Mouse (Mus musculus): Measurements from ENCODE around the gene Hnrnpf. TPM values are rescaled to one million over a fixed set of nuclear protein-coding genes. Genes with fewer than 3 reads are reported as not detected.
A peak's percentile ranks its signal among the peaks of the same experiment; 100 is the strongest.

Hnrnpf gene
- total and polyA plus RNA-seq, 3 experiments, result 598 to 1,196 (median 790) TPM

- Histone ChIP-seq H3K9ac (ENCODE audit: insufficient read depth, low read depth) (peak overlapping the region; percentile 95), H3K27ac (ENCODE audit: insufficient read depth, low read depth) (peak overlapping the region; percentile 85), H3K9me3 (replicated peaks; ENCODE audit: low read length) (no peaks in the 10 kb centered on the region), H3K36me3 (replicated peaks in 1 of 2; ENCODE audit: control insufficient read depth in 1 of 2, insufficient read depth in 1 of 2, low read length in 1 of 2) (peaks cover 0 to 10% of the 10 kb centered on the region in 2 experiments), H3K4me1 (ENCODE audit: control insufficient read depth in 1 of 2, insufficient read depth in 2 of 2) (peaks cover 7 to 37% of the 10 kb centered on the region in 2 experiments; a peak in 3 of 4 replicates), H3K4me2 (ENCODE audit: insufficient read depth, low read depth, poor library complexity, severe bottlenecking) (no peak overlapping the region), H3K4me3 (replicated peaks in 1 of 3; ENCODE audit: low read depth in 2 of 3, low read length in 2 of 3, poor library complexity in 1 of 3) (peak overlapping the region; percentile 86 to 99 (median 96)), H3K79me2 (replicated peaks; ENCODE audit: control insufficient read depth, extremely low read depth, insufficient read depth, poor library complexity, severe bottlenecking) (peaks cover 88% of the 10 kb centered on the region), H3K27me3 (replicated peaks) (no peaks in the 10 kb centered on the region)
- DNase-seq (ENCODE audit: extremely low read depth), result peak; percentile 97
- dilution Hi-C loops (cut with MboI; ENCODE audit: extremely low pct_ligation_motif_present, extremely low pct_unique_long_range_greater_than_20kb, low sequenced_read_pairs), result no loop called here
- in situ Hi-C loops (cut with MboI; ENCODE audit: low pct_ligation_motif_present, low pct_unique_long_range_greater_than_20kb, low sequenced_read_pairs), result no loop called here
- peak; percentile 74 for TF ChIP-seq NRF1 (IDR thresholded peaks at IDR 0.05; ENCODE audit: low read depth, low read length)
- TF ChIP-seq MAX (IDR thresholded peaks at IDR 0.05; ENCODE audit: low read length), result no peak
- TF ChIP-seq NELFE (IDR thresholded peaks at IDR 0.05; ENCODE audit: low read depth, low read length), result peak; percentile 91
- peak; percentile 71; the same call in 1 of the 2 replicates for TF ChIP-seq KAT2A (IDR thresholded peaks at IDR 0.05; ENCODE audit: insufficient replicate concordance, low read length)
- TF ChIP-seq HCFC1 (IDR thresholded peaks at IDR 0.05; ENCODE audit: low read depth, low read length), result peak; percentile 82
- TF ChIP-seq POLR2A (IDR thresholded peaks at IDR 0.05; ENCODE audit: low read depth, low read length), result peak; percentile 90
- no peak for TF ChIP-seq CTCF (conservative IDR thresholded peaks at IDR 0.05 in 1 of 2, IDR thresholded peaks at IDR 0.05 in 1 of 2; ENCODE audit: low read depth in 2 of 2, low read length in 2 of 2)
- no peak for TF ChIP-seq ZC3H11A (IDR thresholded peaks at IDR 0.05; ENCODE audit: low read depth, low read length)
- no peak for TF ChIP-seq RAD21 (IDR thresholded peaks at IDR 0.05; ENCODE audit: low read depth, low read length)
- TF ChIP-seq RCOR1 (conservative IDR thresholded peaks at IDR 0.05; ENCODE audit: low read depth, low read length), result no peak
- TF ChIP-seq POLR2AphosphoS2 (IDR thresholded peaks at IDR 0.05; ENCODE audit: low read depth, low read length), result peak; percentile 93
- peak; percentile 84 for TF ChIP-seq TCF12 (IDR thresholded peaks at IDR 0.05; ENCODE audit: low read depth, low read length)
- TF ChIP-seq E2F4 (IDR thresholded peaks at IDR 0.05; ENCODE audit: insufficient replicate concordance, low read depth, low read length), result no peak
- TF ChIP-seq SIN3A (IDR thresholded peaks at IDR 0.05; ENCODE audit: low read length), result peak; percentile 9; the same call in 1 of the 2 replicates
- TF ChIP-seq CHD1 (IDR thresholded peaks at IDR 0.05; ENCODE audit: low read depth, low read length), result 0 out of 2 replicates have a peak, but pooled peaks have one; percentile 5
- peak; percentile 89 for TF ChIP-seq ELF1 (IDR thresholded peaks at IDR 0.05; ENCODE audit: low read depth, low read length)
- TF ChIP-seq ZMIZ1 (IDR thresholded peaks at IDR 0.05; ENCODE audit: low read depth, low read length), result peak; percentile 83
- no peak for TF ChIP-seq EP300 (IDR thresholded peaks at IDR 0.05; ENCODE audit: low read length)
- peak; percentile 63; the same call in 1 of the 2 replicates for TF ChIP-seq MAZ (IDR thresholded peaks at IDR 0.05; ENCODE audit: low read depth, low read length)
- no peak for TF ChIP-seq ZNF384 (IDR thresholded peaks at IDR 0.05; ENCODE audit: low read depth, low read length)
Observed at GRCm38 (mm10) chr6:117906590-117907271, 6.6 kb downstream of the Hnrnpf start.

Data from CH12.LX (cell line).